In the genomic region with DNA sequence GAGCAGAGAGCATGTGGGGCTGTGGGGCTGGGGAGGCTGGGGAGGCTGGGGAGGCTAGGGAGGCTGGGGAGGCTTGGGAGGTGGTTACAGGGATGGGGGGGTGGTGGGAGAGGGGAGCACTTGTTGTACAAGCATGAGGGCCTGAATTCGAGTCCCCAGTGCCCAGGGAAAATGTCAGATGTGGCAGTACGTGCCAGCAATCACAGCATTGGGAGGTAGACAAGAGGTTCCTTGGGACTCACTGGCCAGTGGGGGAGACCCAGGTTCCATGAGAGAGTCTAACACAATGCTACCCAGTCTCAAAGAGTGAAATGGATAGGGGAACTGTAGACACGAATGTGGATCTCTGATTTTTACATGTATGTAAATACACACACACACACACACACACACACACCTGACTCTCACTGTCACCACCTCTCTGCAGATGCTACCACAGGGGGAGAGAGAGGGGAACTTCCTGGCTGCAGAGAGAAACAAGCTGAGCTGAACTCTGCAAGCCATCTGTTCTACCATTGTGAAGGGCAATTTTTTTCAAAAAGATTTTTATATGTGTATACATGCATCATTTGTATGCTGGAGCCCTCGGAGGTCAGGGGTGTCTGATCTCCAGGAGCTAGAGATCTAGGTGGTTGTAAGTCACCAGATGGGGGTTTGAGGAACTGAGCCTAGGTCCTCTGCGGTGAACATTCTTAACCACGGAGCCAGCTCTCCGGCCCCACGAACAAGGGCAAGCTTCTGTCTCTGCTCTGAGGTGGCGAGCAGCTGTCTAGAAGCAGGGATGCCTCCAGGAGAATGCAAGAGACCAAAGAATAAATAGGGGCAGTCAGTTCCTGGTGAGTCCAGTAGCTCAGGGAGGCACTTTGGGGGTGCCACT, we compare ENCODE assay signal across 8 mouse cellular contexts. TPM values are rescaled to one million over a fixed set of nuclear protein-coding genes. Genes with fewer than 3 reads are reported as not detected.
A peak's percentile ranks its signal among the peaks of the same experiment; 100 is the strongest.
DNase-seq lines count a peak whose midpoint lies in the region; ATAC-seq lines count a peak whose summit lies in the region.

No protein-coding gene starts in this region.

- no peak for ATAC-seq in embryonic facial prominence, embryonic 13.5 days (ENCODE audit: insufficient number of reproducible peaks, insufficient read depth, low FRiP score, low TSS enrichment, low read depth)

- H3K4me1 ChIP-seq in embryonic facial prominence, embryonic 13.5 days = peaks cover 56% of the 10 kb centered on the region

- H3K9ac ChIP-seq in embryonic facial prominence, embryonic 13.5 days = 0 out of 2 replicates have a peak overlapping the region, but pooled peaks have one; percentile 32

- peak overlapping the region; percentile 21 for H3K4me2 ChIP-seq in embryonic facial prominence, embryonic 13.5 days

- H3K9me3 ChIP-seq in embryonic facial prominence, embryonic 13.5 days = no peaks in the 10 kb centered on the region

- no peaks in the 10 kb centered on the region for H3K27me3 ChIP-seq in embryonic facial prominence, embryonic 13.5 days

- H3K27ac ChIP-seq in embryonic facial prominence, embryonic 13.5 days = peak overlapping the region; percentile 90

- peak; percentile 32 to 40 for DNase-seq in cerebellum, postnatal 25 days
- no peak for DNase-seq in cerebellum, adult 11 months
- peak; percentile 75 for DNase-seq in 416B (ENCODE audit: low read depth)
- DNase-seq in naive thymus-derived CD4-positive, alpha-beta T cell, adult 2 months (ENCODE audit: low read depth) = peak; percentile 81
- no peak for DNase-seq in gastrocnemius, postnatal 14 days
- DNase-seq in frontal cortex, postnatal 25 days (ENCODE audit: low spot score in 2 of 2) = no peak
- DNase-seq in right cerebral cortex, postnatal 10 days (ENCODE audit: low spot score in 2 of 2) = no peak

- intact Hi-C loops in gastrocnemius, postnatal 14 days (cut with DNase I; ENCODE audit: low total_unique reads) = no loop called here

- 0 out of 2 replicates have a peak, but pooled peaks cover 3% of the 10 kb centered on the region for H3K36me3 ChIP-seq in embryonic facial prominence, embryonic 13.5 days

- no peak overlapping the region for H3K4me3 ChIP-seq in embryonic facial prominence, embryonic 13.5 days

- WGBS in embryonic facial prominence, embryonic 13.5 days = 50% methylated on average over 9 of the region's 9 CpGs

RNA-seq across cellular contexts. Expression of a gene that starts 28.0 kb away (rescaled TPM):
- 8.6 and 10.0 TPM in 2 replicates for polyA plus RNA-seq in embryonic facial prominence, embryonic 13.5 days (2015; fragmentation: Nextera tagmentation; extraction: Ambion mirVana)
- total RNA-seq in gastrocnemius, postnatal 14 days (2021) = 1 to 10 TPM; 1.6 to 2.0 TPM

RNA-seq across cellular contexts. Expression of a gene that starts 29.7 kb away (rescaled TPM):
- 5.0 and 8.0 TPM in 2 replicates for polyA plus RNA-seq in embryonic facial prominence, embryonic 13.5 days (2015; fragmentation: Nextera tagmentation; extraction: Ambion mirVana)
- total RNA-seq in gastrocnemius, postnatal 14 days (2021) = 1 to 10 TPM; 2.4 to 3.0 TPM

RNA-seq across cellular contexts. Expression of a gene that starts 49.6 kb away (rescaled TPM):
- 9.2 TPM in 2 replicates for polyA plus RNA-seq in embryonic facial prominence, embryonic 13.5 days (2015; fragmentation: Nextera tagmentation; extraction: Ambion mirVana)
- total RNA-seq in gastrocnemius, postnatal 14 days (2021) = 10 to 100 TPM; 39.6 to 74.8 TPM

Comparison
In these comparisons a context has a peak if more than half of its experiments do, and no peak if none do; other contexts are left out.
1. DNase-seq: peak in cerebellum, postnatal 25 days (2 of 2), 416B (single experiment) and naive thymus-derived CD4-positive, alpha-beta T cell, adult 2 months (single experiment); none in cerebellum, adult 11 months (single experiment), gastrocnemius, postnatal 14 days (single experiment), frontal cortex, postnatal 25 days (0 of 2) and right cerebral cortex, postnatal 10 days (0 of 2).